Mouse (Mus musculus): Measurements from ENCODE around the gene 3100002H09Rik. TPM values are rescaled to one million over a fixed set of nuclear protein-coding genes. Genes with fewer than 3 reads are reported as not detected.
A peak's percentile ranks its signal among the peaks of the same experiment; 100 is the strongest.

Gene 3100002H09Rik
- not detected in 2 replicates for polyA plus RNA-seq (2014; fragmentation: Nextera tagmentation; extraction: Ambion mirVana)

GRCm38 (mm10) chr4:124610703-124611102, at the start of gene 3100002H09Rik:
3100002H09Rik (minus strand) TSS chr4:124610803.
- no peak within 1 kb of the TSS for H3K4me2 ChIP-seq (ENCODE audit: low read length)
- 0 out of 2 replicates have a peak, but pooled peaks cover 3% of the 10 kb centered on the region for H3K27me3 ChIP-seq (replicated peaks; ENCODE audit: control insufficient read depth, insufficient read depth, low read length)
- no peak for DNase-seq (ENCODE audit: low spot score)
- H3K36me3 ChIP-seq (ENCODE audit: control insufficient read depth, insufficient read depth, low read length): no peaks in the 10 kb centered on the region
- H3K27ac ChIP-seq (ENCODE audit: low read depth, low read length): no peak within 1 kb of the TSS
- peaks cover 8% of the 10 kb centered on the region for H3K4me1 ChIP-seq (ENCODE audit: control insufficient read depth, insufficient read depth, low read length)
- H3K9ac ChIP-seq (ENCODE audit: low read length): no peak within 1 kb of the TSS
- no peak within 1 kb of the TSS for H3K4me3 ChIP-seq (ENCODE audit: low read depth, low read length)
- 90% methylated on average over 2 of the region's 2 CpGs for WGBS
- ATAC-seq: no peak
- H3K9me3 ChIP-seq (replicated peaks; ENCODE audit: control insufficient read depth, low read length): no peaks in the 10 kb centered on the region

- ATAC-seq: no peak
- peaks cover 44% of the 10 kb centered on the region for H3K27me3 ChIP-seq (replicated peaks; ENCODE audit: control insufficient read depth, insufficient read depth, low read length)
- no peak overlapping the region for H3K27ac ChIP-seq (ENCODE audit: low read depth, low read length)
- no peaks in the 10 kb centered on the region for H3K9me3 ChIP-seq (replicated peaks; ENCODE audit: control insufficient read depth, low read length)
- WGBS: under 1% methylated on average over 68 of the region's 68 CpGs
- peaks cover 9% of the 10 kb centered on the region for H3K4me1 ChIP-seq (ENCODE audit: control insufficient read depth, insufficient read depth, low read length)
- no peaks in the 10 kb centered on the region for H3K36me3 ChIP-seq (ENCODE audit: control insufficient read depth, insufficient read depth, low read length)
- peak overlapping the region; percentile 65 for H3K9ac ChIP-seq (ENCODE audit: low read length)
- peak overlapping the region; percentile 52 for H3K4me3 ChIP-seq (ENCODE audit: low read depth, low read length)
- H3K4me2 ChIP-seq (ENCODE audit: low read length): peak overlapping the region; percentile 93
- DNase-seq (ENCODE audit: low spot score): no peak
These were observed 48.9 kb upstream of the 3100002H09Rik start for GRCm38 (mm10) chr4:124659251-124660217.

- Histone ChIP-seq H3K9me3 (replicated peaks; ENCODE audit: control insufficient read depth, low read length) (no peaks in the 10 kb centered on the region), H3K27me3 (replicated peaks; ENCODE audit: control insufficient read depth, insufficient read depth, low read length) (peaks cover 49% of the 10 kb centered on the region), H3K27ac (ENCODE audit: low read depth, low read length) (no peak overlapping the region), H3K36me3 (ENCODE audit: control insufficient read depth, insufficient read depth, low read length) (no peaks in the 10 kb centered on the region), H3K4me3 (ENCODE audit: low read depth, low read length) (peak overlapping the region; percentile 52), H3K4me1 (ENCODE audit: control insufficient read depth, insufficient read depth, low read length) (peaks cover 6% of the 10 kb centered on the region; the same call in 1 of the 2 replicates), H3K4me2 (ENCODE audit: low read length) (peak overlapping the region; percentile 93), H3K9ac (ENCODE audit: low read length) (peak overlapping the region; percentile 65)
- ATAC-seq: no peak
- peak; percentile 56 for DNase-seq (ENCODE audit: low spot score)
- WGBS: under 1% methylated on average over 39 of the region's 39 CpGs
These were observed 47.8 kb upstream of the 3100002H09Rik start for GRCm38 (mm10) chr4:124658412-124658851.

- H3K27ac ChIP-seq (ENCODE audit: low read depth, low read length): no peak overlapping the region
- 0% methylated on average over 26 of the region's 61 CpGs for WGBS
- peak overlapping the region; percentile 52 for H3K4me3 ChIP-seq (ENCODE audit: low read depth, low read length)
- no peak for DNase-seq (ENCODE audit: low spot score)
- ATAC-seq: peak; percentile 36; the same call in 1 of the 2 replicates
- peak overlapping the region; percentile 93 for H3K4me2 ChIP-seq (ENCODE audit: low read length)
- H3K4me1 ChIP-seq (ENCODE audit: control insufficient read depth, insufficient read depth, low read length): peaks cover 9% of the 10 kb centered on the region
- H3K27me3 ChIP-seq (replicated peaks; ENCODE audit: control insufficient read depth, insufficient read depth, low read length): peaks cover 45% of the 10 kb centered on the region
- H3K9me3 ChIP-seq (replicated peaks; ENCODE audit: control insufficient read depth, low read length): no peaks in the 10 kb centered on the region
- peak overlapping the region; percentile 65 for H3K9ac ChIP-seq (ENCODE audit: low read length)
- no peaks in the 10 kb centered on the region for H3K36me3 ChIP-seq (ENCODE audit: control insufficient read depth, insufficient read depth, low read length)
These were observed 47.2 kb upstream of the 3100002H09Rik start for GRCm38 (mm10) chr4:124657781-124658180.

- WGBS: 1% methylated on average over 80 of the region's 92 CpGs
- Histone ChIP-seq H3K36me3 (ENCODE audit: control insufficient read depth, insufficient read depth, low read length) (no peaks in the 10 kb centered on the region), H3K27ac (ENCODE audit: low read depth, low read length) (no peak overlapping the region), H3K9ac (ENCODE audit: low read length) (peak overlapping the region; percentile 65), H3K9me3 (replicated peaks; ENCODE audit: control insufficient read depth, low read length) (no peaks in the 10 kb centered on the region), H3K4me2 (ENCODE audit: low read length) (peak overlapping the region; percentile 93), H3K4me3 (ENCODE audit: low read depth, low read length) (peak overlapping the region; percentile 52), H3K27me3 (replicated peaks; ENCODE audit: control insufficient read depth, insufficient read depth, low read length) (peaks cover 45% of the 10 kb centered on the region), H3K4me1 (ENCODE audit: control insufficient read depth, insufficient read depth, low read length) (peaks cover 14% of the 10 kb centered on the region)
- DNase-seq (ENCODE audit: low spot score) (peak; percentile 93), ATAC-seq (peak; percentile 94)
These were observed 46.4 kb upstream of the 3100002H09Rik start for GRCm38 (mm10) chr4:124656854-124657650.

- Histone ChIP-seq H3K27ac (ENCODE audit: low read depth, low read length) (no peak within 1 kb of the TSS), H3K9ac (ENCODE audit: low read length) (peak within 1 kb of the TSS; percentile 65), H3K4me1 (ENCODE audit: control insufficient read depth, insufficient read depth, low read length) (peaks cover 14% of the 10 kb centered on the region), H3K4me3 (ENCODE audit: low read depth, low read length) (peak within 1 kb of the TSS; percentile 52), H3K4me2 (ENCODE audit: low read length) (peak within 1 kb of the TSS; percentile 93), H3K9me3 (replicated peaks; ENCODE audit: control insufficient read depth, low read length) (no peaks in the 10 kb centered on the region), H3K27me3 (replicated peaks; ENCODE audit: control insufficient read depth, insufficient read depth, low read length) (peaks cover 45% of the 10 kb centered on the region), H3K36me3 (ENCODE audit: control insufficient read depth, insufficient read depth, low read length) (no peaks in the 10 kb centered on the region)
- WGBS: 1% methylated on average over 15 of the region's 15 CpGs
- DNase-seq (ENCODE audit: low spot score) (no peak), ATAC-seq (no peak)
These were observed 45.9 kb upstream of the 3100002H09Rik start, which contains the start of gene Pou3f1 for GRCm38 (mm10) chr4:124656518-124656853. Pou3f1 (plus strand) TSS chr4:124656807.

GRCm38 (mm10) chr4:124652886-124653285, 42.3 kb upstream of the 3100002H09Rik start:
- DNase-seq (ENCODE audit: low spot score) (no peak), ATAC-seq (no peak)
- no peak overlapping the region for H3K9ac ChIP-seq (ENCODE audit: low read length)
- H3K4me3 ChIP-seq (ENCODE audit: low read depth, low read length): no peak overlapping the region
- peak overlapping the region; percentile 7; the same call in 1 of the 2 replicates for H3K4me2 ChIP-seq (ENCODE audit: low read length)
- peaks cover 12% of the 10 kb centered on the region for H3K4me1 ChIP-seq (ENCODE audit: control insufficient read depth, insufficient read depth, low read length)
- no peaks in the 10 kb centered on the region for H3K9me3 ChIP-seq (replicated peaks; ENCODE audit: control insufficient read depth, low read length)
- H3K36me3 ChIP-seq (ENCODE audit: control insufficient read depth, insufficient read depth, low read length): no peaks in the 10 kb centered on the region
- 4% methylated on average over 9 of the region's 9 CpGs for WGBS
- no peak overlapping the region for H3K27ac ChIP-seq (ENCODE audit: low read depth, low read length)
- H3K27me3 ChIP-seq (replicated peaks; ENCODE audit: control insufficient read depth, insufficient read depth, low read length): peaks cover 31% of the 10 kb centered on the region

GRCm38 (mm10) chr4:124647909-124648308, 37.3 kb upstream of the 3100002H09Rik start:
- Histone ChIP-seq H3K9ac (ENCODE audit: low read length) (no peak overlapping the region), H3K4me3 (ENCODE audit: low read depth, low read length) (no peak overlapping the region), H3K4me2 (ENCODE audit: low read length) (no peak overlapping the region), H3K9me3 (replicated peaks; ENCODE audit: control insufficient read depth, low read length) (no peaks in the 10 kb centered on the region), H3K36me3 (ENCODE audit: control insufficient read depth, insufficient read depth, low read length) (no peaks in the 10 kb centered on the region), H3K4me1 (ENCODE audit: control insufficient read depth, insufficient read depth, low read length) (peaks cover 7% of the 10 kb centered on the region), H3K27ac (ENCODE audit: low read depth, low read length) (no peak overlapping the region), H3K27me3 (replicated peaks; ENCODE audit: control insufficient read depth, insufficient read depth, low read length) (0 out of 2 replicates have a peak, but pooled peaks cover 4% of the 10 kb centered on the region)
- WGBS: 36% methylated on average over 5 of the region's 5 CpGs
- DNase-seq (ENCODE audit: low spot score) (no peak), ATAC-seq (no peak)
